Mouse (Mus musculus): ENCODE measurements around the gene Lefty2. TPM values are rescaled to one million over a fixed set of nuclear protein-coding genes. Genes with fewer than 3 reads are reported as not detected.

Lefty2 gene
- polyA plus RNA-seq (2017; shearing (Covaris generic)) = not detected

DNA sequence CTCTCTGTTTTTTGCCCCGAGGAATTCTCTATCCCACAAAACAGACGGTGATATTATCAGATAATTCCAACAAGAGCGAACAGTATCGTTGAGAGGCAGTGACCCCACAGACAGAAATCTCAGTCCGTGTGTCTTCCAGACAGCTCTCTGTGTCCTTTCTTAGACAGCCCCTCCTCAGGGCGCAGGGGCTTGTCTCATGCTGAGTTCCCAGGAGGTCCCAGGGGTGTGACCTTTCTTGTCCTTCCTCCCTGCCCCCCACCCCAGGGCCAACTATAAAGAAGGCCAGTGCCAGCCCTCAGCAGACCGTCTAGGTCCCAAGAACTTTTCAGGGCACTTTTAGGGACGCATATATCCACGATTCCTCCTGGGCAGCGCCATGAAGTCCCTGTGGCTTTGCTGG, at the start of gene Lefty2:
TSS of gene Lefty2 (plus strand) at position 301 of the 400 bp plus-strand sequence.

DNA sequence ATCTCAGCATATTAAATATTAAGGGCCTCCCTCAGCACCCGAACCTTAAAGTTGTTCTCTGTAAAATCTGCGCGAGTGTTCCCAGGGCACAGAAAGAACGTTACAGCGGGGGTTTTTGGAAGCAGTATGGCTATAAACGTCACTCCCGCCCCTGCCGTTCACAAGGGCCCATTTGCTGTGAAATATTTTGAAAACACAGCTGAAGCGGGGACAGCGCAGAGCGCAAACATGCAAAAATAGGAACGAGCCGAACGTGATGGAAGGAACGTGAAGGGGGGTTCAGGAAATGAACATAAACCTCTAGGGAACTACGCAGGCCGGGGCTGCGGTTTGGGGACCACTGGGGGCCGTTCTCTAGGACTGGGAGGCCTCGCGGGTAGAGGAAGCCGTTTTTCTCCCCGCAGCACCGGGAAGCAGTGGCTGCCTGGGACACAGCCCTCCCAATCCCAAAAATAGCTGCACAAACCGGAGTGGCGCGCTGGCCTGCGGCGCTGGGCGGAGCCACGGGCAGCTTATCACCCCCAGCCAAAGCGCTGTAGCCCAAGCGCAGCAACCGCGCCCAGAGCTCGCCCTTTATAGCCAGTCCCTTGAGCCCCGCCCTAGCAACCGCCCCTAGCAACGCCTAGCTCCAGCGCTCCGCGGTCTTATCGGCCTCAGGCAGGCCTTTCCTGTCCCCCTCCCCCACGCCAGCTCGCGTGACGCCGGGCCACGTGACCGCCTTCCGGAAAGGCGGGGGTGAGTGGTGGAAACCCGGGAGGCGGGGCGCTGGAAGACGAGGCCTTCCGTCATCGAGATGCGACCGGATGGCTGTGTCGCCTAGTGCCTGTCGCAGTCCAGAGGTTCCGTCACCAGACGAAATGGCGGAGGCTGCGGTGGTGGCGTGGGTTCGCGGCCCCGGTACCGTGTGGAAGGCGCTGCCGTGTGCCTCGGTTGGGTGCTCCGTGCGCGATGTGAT, 42.3 kb upstream of the Lefty2 start, which contains the start of gene Sde2:
TSS of gene Sde2 (plus strand) at position 812 of the 955 bp plus-strand sequence.

DNA sequence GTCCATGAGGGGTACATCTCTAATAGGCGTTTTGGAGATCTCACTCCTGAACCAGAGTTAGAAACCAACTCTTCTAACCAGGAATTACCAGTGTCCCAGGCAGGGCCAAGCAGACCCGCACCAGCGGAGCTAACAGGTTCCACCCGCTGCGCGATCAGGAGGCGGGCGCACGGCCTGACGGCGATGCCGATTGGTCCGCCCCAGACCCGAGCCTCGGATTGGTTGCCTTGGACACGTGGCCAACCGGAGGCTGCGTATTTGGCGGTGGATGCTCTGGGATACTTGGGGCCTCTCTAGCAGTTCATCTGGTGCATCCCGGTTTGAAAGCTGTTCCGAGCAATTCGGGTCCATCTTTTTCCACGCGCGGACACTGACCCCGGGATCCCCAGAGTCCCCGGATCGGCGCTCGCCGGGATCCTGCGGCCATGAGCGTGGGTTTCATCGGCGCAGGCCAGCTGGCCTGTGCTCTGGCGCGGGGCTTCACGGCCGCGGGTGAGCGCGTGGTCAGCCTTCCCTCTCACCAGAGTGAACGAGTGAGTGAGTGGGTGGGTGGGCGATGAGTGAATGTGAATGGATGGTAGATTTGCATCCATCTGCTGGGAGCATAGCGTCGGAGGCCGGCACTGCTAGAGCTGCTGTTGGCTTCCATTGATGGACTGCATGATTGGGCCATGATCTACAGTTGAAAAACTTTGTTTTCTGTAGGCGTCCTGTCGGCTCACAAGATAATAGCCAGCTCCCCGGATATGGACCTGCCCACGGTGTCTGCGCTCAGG, 11.3 kb downstream of the Lefty2 start, which contains the start of gene Pycr2:
TSS of gene Pycr2 (plus strand) at position 255 of the 776 bp plus-strand sequence.

DNA sequence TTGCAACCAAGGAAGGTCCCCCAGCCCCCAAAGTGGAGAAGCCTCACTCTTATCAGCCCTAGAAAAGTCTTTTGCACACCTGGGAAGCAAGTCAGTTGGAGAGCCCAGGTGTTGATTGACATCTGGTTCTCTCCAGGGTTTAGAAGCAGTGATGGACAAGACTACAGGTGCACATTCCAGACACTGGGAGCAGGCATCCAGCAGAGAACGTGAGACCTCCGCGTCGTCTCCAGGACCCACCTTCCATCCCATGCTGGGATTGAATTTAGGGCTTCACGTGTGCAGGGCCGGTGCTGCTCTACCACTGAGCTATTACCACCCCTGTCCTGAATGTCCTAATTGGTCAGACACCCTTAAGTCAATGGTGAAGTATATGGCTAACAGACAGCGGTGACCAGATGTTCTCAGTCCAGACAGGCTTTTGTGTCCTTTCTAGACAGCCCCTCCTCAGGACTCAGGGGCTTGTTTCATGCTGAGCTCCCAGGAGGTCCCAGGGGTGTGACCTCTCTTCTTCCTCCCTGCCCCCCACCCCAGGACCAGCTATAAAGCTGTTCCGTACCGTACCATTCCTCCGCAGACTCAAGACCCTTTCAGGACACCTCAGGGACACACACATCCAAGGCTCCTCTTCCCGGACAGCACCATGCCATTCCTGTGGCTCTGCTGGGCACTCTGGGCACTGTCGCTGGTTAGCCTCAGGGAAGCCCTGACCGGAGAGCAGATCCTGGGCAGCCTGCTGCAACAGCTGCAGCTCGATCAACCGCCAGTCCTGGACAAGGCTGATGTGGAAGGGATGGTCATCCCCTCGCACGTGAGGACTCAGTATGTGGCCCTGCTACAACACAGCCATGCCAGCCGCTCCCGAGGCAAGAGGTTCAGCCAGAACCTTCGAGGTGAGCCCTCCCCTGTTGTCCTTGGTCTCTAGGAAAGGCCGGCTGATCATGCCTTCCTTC, 41.8 kb downstream of the Lefty2 start, which contains the start of gene Lefty1:
TSS of gene Lefty1 (plus strand) at position 556 of the 953 bp plus-strand sequence.

DNA sequence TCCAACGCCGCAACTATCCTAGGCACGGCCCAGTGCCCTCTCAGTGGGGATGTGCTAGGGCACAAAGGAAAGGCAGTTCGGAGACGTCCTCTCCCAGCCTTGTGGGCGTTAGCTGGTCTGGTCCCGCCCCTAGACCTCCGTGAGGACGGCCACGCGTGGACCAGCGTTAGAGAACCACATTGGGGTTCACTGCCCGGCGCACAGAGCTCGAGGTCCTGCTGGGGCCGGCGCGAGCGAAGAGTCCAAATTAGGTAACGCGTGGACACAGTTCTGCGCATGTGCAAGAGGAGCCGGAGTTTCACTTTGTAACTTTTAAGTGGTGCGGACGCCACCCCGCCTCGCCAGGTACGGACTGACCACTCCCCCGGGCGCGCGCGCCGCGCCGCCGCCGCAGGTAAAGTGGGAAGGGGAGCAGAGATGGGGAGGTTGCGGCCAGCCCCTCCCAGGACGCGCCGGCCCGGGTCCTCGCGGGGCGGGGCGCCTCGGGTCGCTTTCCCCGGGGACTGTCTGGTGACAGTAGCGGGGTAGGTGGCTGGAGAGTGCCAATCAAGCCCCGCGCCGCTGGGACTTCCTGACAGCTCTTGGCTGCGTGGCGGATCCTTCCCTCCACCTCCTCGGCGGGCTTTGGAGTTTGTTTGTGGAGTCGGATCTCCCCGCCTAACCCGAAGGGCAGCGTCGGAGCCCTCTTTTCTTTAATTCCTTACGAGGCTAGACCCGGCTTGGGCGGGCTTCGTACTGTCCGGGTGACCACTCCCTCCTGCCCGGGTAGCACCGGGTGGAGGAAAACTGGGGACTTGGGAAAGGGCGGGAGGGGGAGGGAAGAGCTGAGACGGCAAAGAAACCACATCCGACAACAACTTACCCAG, 49.5 kb downstream of the Lefty2 start, which contains the start of gene Tmem63a:
TSS of gene Tmem63a (plus strand) at position 179 of the 866 bp plus-strand sequence.

Other genes starting within 250 kb of the Lefty2 start
- not detected for gene Mixl1, start 196.1 kb upstream of the Lefty2 start, polyA plus RNA-seq (2017; shearing (Covaris generic))
- gene Acbd3, start 167.1 kb upstream of the Lefty2 start, polyA plus RNA-seq (2017; shearing (Covaris generic)) = 11.4 TPM
- 1,322 TPM for gene H3f3a, start 79.2 kb upstream of the Lefty2 start, polyA plus RNA-seq (2017; shearing (Covaris generic))
- 53.1 TPM for gene Sde2, start 42.0 kb upstream of the Lefty2 start, polyA plus RNA-seq (2017; shearing (Covaris generic))
- gene Pycr2, start 11.2 kb downstream of the Lefty2 start, polyA plus RNA-seq (2017; shearing (Covaris generic)) = 97.6 TPM
- gene Lefty1, start 41.9 kb downstream of the Lefty2 start, polyA plus RNA-seq (2017; shearing (Covaris generic)) = 0.45 TPM
- 49.0 TPM for gene Tmem63a, start 49.2 kb downstream of the Lefty2 start, polyA plus RNA-seq (2017; shearing (Covaris generic))
- gene Ephx1, start 127.8 kb downstream of the Lefty2 start, polyA plus RNA-seq (2017; shearing (Covaris generic)) = 358 TPM
- not detected for gene 9130409I23Rik, start 158.1 kb downstream of the Lefty2 start, polyA plus RNA-seq (2017; shearing (Covaris generic))